Mouse (Mus musculus): Measurements from ENCODE around the gene Senp3.
"Not testable (repeated sequence)": the region's sequence is repeated elsewhere in the genome, so short reads cannot be mapped to it uniquely, and the experiment has no call there.

The Senp3 gene

DNA sequence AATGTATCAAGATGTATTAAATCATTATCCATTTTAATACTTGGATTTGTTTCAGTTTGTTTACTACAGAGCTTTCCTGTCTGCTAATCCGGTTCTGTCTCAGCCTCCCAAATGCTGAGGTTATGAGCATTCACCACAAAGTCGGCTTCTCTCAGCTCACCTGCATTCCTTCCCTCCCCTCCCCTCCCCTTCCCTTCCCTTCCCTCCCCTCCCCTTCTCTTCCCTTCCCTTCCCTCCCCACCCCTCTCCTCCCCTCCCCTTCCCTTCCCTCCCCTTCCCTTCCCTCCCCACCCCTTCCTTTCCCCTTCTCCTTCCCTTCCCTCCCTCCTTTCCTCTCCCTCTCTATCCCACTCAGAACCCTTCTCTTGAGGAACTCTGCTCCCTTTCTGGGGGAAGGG is 22.7 kb upstream of the Senp3 start:
- no peak for DNase-seq (ENCODE audit: low spot score in 2 of 2)

DNA sequence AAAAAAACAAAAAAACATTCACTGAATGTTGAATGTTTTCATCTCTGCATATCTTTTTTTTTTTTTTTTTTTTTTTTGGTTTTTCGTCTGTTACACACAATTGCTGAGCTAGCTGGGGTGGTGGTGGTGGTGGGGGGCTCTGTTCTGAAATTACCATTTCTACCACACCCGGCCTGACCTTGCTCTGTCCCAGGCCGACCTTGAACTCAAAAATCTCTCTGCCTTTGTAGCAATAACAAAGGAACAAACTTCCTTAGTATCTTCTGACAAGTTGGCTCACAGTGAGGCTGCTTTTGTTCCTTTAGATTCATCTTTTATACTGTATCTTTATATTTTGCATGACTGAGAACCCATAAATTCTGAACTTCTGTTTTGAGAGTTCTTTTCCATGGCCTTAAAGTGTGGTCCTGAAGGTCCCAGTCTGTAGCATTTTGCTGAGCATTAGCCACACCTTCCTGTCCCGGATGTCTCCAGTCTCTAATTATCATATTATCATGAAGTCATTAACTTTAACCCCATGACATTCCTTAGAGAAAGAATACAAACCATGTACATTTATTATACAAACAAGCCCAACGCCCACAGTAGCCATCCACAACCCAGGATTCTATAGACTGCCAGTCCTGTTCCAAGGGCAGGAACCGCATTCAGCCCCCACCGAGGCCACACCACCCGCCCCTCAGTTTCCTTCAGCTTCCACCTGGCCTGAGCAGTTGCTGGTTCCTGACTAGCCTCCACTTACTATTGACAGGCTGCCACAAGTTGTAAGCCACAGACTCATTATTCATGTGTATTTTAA is 22.1 kb upstream of the Senp3 start:
- DNase-seq (ENCODE audit: low spot score in 2 of 2): no peak

GRCm38 (mm10) chr11:69703381-69703780 is 21.5 kb upstream of the Senp3 start:
- not testable (repeated sequence) for DNase-seq (ENCODE audit: low spot score in 2 of 2)

GRCm38 (mm10) chr11:69702886-69703285 is 21.0 kb upstream of the Senp3 start:
- DNase-seq (ENCODE audit: low spot score in 2 of 2): not testable (repeated sequence)

DNA sequence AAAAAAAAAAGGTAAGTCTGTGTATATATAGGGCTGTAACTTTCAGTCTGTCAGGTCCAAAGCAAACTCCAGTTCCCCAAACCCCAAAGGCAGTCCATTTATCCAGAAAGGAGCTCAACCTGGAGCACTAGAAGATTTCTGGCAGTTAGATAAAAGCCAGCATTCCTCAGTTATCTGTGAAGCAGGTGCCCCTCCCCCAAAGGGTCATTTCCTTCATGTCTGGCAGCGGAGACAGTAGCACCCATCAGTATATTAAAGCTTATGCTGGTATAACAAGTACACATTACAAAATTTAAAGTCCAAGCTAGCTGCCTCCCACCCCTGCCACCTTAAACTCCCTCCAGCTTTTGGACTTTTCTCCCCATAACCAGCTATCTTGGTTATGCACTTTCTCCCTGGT is 17.7 kb upstream of the Senp3 start:
- no peak for DNase-seq (ENCODE audit: low spot score in 2 of 2)

- no peak for DNase-seq (ENCODE audit: low spot score in 2 of 2)
Measured at GRCm38 (mm10) chr11:69698574-69698973, 16.7 kb upstream of the Senp3 start.

- DNase-seq (ENCODE audit: low spot score in 2 of 2): no peak
Measured at GRCm38 (mm10) chr11:69697396-69697795, 15.5 kb upstream of the Senp3 start.

DNA sequence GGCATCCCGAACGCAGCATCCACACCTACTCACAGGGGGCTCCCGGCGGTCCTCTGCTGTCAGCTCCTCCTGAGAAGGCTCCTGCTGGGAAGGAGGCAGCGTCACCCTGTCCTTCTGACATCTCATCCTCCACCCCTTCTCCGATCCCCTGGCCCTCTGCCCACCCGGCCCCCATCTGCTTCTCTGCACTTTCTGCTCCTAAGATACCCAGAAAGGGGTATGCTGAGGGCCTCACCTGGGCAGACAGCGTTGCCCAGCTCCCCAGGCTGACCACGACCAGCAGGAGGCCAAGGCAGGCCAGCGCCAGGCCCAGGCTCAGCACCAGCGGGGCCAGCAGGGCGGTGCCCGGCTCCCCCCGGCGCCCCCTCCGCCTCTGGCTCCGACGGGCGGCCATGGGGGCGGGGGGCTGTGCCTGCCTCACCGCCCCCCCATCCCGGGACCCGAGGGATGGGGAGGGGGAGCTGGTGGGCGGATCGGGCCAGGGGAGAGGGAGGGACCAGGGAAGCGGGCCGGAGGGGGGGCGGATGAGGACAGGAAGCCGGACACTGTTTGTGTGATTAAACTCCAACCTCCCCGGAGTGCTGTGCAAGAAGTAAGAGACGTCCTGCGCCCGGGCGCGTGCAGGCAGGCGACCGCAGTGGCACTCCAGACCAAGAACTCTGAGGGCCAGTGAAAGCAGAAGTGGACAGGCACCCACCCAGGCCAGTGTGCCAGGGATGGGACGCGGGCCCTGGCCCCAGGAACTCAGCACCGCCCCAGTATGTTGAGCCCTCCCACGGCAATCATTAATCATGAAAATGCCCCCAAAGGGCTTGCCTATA is 13.7 kb upstream of the Senp3 start, which contains the start of the genes Tnfsf12 and Tnfsfm13:
Gene Tnfsf12 (minus strand): TSS at position 489 of the 821 bp plus-strand sequence.
Gene Tnfsfm13 (minus strand): TSS at position 738 of the 821 bp plus-strand sequence.
- DNase-seq (ENCODE audit: low spot score in 2 of 2): peak; percentile 90

GRCm38 (mm10) chr11:69695046-69695360 is 13.1 kb upstream of the Senp3 start:
- DNase-seq (ENCODE audit: low spot score in 2 of 2): no peak

DNA sequence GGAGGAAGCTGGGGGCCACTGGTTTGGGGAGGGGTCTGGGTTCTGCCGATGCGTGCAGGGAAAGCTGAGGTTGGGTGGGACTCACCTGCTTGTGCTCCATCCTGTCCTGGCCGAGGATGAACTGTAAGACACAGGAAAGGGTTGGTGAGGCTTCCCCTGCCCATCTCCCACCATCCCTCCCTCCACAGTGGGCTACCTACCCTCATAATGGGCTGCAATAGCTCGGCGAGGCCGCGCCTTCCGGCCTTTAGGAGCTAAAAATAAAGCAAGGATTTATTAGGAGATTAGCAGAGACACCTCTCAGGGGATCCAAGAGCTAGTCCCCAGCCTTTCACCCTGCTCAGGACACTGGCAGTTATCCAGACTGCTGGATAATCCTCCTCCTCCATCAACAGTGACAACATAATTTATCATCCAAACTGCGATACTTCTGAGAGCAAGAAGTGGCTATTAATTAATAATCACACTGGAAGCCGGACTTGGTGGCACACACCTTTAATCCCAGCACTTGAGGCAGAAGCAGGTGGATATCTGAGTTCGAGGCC is 11.6 kb upstream of the Senp3 start:
- DNase-seq (ENCODE audit: low spot score in 2 of 2): no peak

GRCm38 (mm10) chr11:69692863-69693262 is 11.0 kb upstream of the Senp3 start:
- no peak for DNase-seq (ENCODE audit: low spot score in 2 of 2)

DNA sequence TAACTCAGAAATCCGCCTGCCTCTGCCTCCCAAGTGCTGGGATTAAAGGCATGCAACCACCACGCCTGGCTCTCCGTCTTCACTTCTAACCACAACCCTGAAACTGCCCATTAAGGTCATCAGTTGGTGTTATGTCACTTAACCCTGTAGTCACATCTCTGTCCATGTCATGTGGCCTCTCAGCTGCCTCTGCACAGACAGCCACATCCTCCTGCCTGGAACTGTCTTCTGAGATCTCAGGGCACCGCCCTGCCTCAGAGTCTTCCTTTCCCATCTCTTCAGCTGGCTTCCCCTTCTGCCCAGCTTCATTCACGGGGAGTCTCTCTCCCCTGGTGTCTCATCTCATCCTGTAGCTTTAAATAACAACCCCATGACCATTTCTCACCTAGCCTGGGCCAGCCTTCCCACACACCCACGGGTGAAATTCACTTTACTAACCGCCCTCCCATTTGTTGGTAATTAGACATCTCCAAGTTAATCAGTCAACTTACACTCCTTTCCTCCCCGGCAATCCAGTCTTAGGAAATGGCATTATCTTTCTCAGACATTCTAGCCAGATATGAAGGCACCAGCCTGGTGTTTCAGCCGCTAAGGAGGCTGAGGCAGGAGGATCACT is 10.4 kb upstream of the Senp3 start:
- DNase-seq (ENCODE audit: low spot score in 2 of 2): no peak

DNA sequence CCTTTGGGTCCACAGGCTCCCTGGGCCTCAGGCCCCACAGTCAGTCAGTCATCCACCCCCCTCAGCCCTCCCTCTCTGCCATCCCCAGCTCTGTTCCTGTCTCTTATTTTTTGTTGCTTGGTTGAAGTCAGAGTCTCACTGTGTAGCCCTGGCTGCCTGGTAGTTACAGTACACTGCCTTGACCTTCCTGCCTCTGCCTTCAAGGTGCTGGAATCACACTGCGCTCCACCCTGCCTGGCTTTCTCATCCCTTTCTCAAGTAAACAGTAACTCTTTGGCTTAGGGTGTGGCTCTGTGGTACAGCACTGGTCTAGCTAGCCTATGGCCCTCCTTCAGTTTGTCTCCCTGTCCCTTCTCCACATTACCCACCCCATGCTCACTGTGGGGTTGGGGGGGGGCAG is 8.0 kb upstream of the Senp3 start:
- DNase-seq (ENCODE audit: low spot score in 2 of 2): no peak

DNA sequence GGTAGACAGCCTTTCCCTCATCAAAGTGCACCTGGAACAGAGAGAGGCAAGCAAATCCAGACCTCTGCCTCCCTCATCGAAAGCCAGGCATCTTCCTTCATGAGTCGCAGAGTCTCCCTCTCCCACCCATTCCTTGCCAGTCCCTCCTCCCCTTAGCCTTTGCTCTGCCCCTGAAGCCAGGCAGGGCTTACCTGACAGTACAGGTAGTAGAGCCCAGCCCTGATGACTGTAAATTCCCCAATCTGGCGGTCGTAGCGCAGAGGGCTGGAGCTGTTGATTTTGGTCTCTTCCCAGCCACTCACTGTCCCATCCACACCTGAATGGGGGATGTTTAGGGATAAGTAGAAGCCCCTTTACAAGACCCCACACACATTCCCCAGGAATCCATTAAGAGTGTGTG is 5.2 kb upstream of the Senp3 start:
- no peak for DNase-seq (ENCODE audit: low spot score in 2 of 2)

DNA sequence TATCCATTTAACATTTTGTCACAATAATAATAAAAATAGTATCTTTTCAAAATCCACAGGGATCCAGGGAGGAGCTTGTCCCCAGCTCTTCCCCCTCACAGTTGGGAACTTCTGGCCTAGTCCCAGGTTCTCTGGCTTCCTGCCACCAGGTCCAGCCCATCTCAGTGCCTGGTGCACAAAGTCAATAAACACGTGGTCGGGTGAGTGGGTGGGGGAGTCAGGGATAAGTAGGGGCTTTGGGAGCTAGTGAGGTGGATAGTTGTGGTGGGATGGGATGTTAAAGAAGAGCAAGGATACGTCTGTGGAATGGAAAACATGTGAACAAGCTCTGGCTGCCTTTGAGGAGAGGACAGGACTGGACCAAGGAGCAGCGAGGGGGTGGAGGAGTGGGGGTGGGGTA is 4.5 kb upstream of the Senp3 start:
- DNase-seq (ENCODE audit: low spot score in 2 of 2): peak; percentile 83

- DNase-seq (ENCODE audit: low spot score in 2 of 2): peak; percentile 95 to 96
Measured at GRCm38 (mm10) chr11:69685526-69686148, 3.8 kb upstream of the Senp3 start, which contains the start of gene Tnfsf13. Tnfsf13 (minus strand) TSS chr11:69685784.

DNA sequence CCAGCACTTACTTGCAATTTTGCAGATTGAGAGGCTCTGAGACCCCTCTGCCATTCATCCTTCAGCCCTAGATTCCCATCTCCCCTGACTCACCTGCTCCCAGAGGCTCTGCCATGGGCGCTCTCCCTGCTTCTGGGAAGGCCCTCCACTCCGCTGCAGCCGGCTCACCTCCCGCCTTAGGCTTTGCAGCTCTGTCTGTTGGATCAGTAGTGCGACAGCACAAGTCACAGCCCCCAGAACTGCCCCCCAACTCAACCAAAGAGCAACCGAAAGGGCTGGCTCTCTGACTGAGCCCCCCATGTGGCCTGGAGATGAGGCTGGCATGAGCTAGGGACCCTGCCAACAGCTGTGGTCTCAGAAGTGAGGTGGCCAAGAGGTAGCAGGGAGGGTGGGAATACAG is 3.1 kb upstream of the Senp3 start:
- DNase-seq (ENCODE audit: low spot score in 2 of 2): no peak

- no peak for DNase-seq (ENCODE audit: low spot score in 2 of 2)
Measured at GRCm38 (mm10) chr11:69684128-69684745, 2.4 kb upstream of the Senp3 start.

GRCm38 (mm10) chr11:69683576-69683975 is 1.7 kb upstream of the Senp3 start:
- no peak for DNase-seq (ENCODE audit: low spot score in 2 of 2)

DNA sequence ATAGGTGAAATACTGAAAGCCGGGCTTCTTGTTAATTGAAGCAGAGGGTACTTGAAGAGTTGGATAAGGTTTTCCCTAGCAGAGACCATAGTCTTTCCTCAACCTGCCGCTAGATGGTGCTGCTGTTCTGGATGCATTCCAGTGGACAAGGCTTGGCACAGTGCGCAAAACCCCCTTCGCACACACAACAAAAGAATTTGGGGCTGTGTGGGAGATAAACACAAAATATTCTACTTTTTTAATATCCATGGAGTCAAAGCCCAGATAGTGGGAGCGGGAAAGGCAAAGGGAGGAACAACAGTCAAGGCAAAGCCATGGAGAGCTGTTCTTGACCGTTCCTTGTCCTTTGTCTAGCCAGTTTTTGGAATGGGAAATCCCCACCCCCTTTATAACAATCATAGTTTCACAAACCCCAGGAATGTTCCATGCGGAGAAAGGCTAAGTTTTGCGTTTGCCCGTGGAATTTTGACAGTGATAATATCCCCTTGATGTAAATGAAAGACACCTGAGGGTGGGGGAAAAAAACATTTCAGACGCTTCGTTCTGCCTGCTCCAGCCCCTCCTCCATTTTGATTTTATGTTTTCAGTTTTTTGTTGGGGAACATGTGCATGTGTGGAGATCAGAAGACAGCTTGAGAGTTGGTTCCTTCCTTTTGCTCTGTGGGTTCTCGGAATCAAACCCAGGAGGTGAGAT is 1.1 kb upstream of the Senp3 start:
- DNase-seq (ENCODE audit: low spot score in 2 of 2): peak; percentile 79 to 89
